Mouse (Mus musculus) layer of hippocampus, postnatal 14 days (tissue): ENCODE measurements at regions not wholly inside any gene's neighbourhood (a gene's known extent, or its start where the extent isn't known, plus 50 kb on each side); places are given as distances from the start of the nearest gene placed in this dataset.

Experiments
- DNase-seq, 2 experiments: peaks; one replicate each; pipeline ENCODE4 v3.0.0; 2021 to 2022; ENCODE audit warnings: low spot score in 2 of 2, mixed read lengths in 1 of 2

GRCm38 (mm10) chr10:26434586-26434985 lies 58.8 kb upstream of the L3mbtl3 start:
- no peak for DNase-seq

GRCm38 (mm10) chr10:26440720-26441119 lies 64.9 kb upstream of the L3mbtl3 start:
- DNase-seq, result no peak

GRCm38 (mm10) chr10:26484311-26484710 lies 108.5 kb upstream of the L3mbtl3 start:
- DNase-seq, result no peak

DNA sequence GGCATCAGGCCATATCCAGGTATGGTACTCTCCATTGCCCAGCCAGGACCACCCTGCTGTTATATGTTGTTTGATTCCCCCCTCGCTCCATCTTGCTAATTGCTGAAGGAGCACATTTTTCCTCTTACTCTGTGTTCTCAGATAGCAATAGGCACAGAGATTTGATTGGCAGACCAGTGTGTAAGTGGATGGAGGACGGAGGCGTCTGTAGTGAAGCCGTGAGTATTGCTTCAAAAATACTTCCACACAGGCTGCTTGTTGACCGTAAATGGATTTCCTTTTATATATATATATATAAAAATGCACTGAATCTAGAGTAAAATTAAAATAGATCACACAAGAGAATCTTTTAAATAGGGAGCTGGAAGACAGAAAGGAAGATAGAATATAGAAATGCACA lies 115.6 kb upstream of the L3mbtl3 start:
- DNase-seq, result no peak

GRCm38 (mm10) chr10:26492146-26492545 lies 116.4 kb upstream of the L3mbtl3 start:
- no peak for DNase-seq

- no peak for DNase-seq
Measured at GRCm38 (mm10) chr10:26492856-26493484, 117.2 kb upstream of the L3mbtl3 start.

- no peak for DNase-seq
Measured at GRCm38 (mm10) chr10:26493801-26494200, 118.0 kb upstream of the L3mbtl3 start.

DNA sequence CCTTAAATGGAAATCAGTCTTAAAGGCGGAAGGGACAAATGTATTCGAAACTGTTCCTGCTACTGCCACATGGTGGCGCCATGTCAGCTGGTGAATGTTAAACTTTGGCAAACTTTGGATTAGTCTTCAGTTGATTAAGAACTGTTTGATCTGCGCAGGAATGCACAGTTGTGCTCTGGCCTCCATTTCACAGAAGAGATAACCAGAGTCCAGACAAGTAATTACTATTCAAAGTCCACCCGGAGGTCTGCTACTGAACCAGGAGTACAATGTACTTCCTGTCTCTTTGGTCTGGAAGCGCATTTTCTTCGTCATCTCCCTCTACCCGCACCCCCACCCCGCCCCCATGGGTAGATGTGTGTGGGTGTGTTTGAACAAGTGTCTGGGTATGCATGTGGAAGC lies 118.6 kb upstream of the L3mbtl3 start:
- DNase-seq, result peak; percentile 13 to 20

DNA sequence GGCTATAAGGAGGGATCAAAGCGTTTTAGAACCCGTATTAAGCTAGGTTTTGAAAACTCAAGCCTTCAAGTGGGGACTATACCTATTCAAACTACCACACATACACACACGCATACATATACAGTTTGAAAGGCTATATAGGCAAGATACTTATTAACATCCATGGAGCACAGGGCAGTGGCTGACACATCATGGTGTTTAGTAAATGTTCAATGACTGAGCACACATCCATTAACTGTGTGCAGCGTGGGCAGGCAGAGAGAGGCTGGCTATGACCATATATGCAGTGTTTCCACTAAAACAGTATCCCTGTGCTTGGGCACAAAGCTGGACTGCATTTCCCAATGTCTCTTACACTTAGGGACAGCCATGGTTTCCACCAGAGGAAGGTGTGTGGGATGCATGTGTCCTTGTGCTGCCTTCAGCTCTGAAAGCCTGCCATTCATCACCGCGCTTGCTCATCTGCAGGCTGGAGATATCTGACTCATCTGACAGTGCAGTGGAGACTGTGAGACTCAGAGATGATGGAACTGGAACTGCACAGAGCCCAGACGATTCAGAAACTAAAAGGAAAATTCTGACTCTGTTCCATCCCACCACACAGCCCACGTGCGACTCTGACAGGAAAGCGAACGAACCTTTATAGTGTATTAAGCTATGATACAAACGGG lies 124.6 kb upstream of the L3mbtl3 start:
- DNase-seq, result no peak

DNA sequence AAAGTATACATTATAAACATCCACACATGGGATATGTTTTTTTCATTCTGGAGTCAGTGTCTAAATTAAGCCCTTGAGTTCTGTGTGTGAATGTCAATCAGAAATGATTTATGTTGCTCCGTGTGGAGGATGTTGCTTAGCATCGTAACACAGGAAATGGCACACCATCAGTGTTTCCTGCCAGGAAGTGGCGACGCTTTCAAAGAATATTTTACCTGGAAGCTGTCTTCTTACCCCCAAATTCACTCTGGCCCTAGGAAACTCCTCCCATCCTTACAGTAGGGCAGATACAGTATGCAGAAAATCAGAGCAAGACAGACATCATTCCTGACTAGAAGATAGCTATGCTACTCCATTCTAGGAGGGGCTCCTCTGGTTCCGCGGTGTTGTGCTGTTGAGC lies 145.1 kb upstream of the L3mbtl3 start:
- DNase-seq, result no peak

DNA sequence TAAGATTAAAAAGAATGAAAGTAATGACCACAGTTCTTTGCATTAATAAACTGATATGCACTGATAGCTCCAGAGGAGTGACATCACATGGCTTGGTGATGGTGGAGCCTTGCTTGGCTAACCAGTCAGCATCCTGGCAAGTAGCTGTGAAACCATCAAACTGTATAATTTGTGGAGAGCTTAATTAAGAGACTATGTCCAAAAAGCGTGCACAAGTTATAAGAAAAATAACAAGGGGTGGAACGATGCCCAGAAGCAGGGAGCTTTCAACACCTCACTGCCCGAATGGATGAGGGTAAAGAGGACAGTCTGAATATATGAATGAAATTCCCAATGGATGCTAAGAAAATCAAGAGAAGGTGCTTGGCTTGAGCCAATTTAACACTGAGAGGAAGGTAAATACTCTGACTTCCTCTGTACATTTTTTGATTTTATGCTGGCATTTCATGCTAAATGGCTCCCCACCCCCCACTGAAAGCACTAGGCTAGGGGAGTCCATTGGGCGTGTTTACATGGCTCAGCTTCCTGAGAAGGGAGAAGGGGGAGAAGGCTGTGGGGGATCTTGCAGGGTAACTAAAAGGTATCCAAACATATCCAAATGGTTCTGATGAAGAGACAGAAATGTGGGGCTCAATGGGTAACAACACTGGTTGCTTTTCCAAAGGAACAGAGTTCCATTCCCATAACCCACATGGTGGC lies 150.2 kb upstream of the L3mbtl3 start:
- DNase-seq, result no peak

DNA sequence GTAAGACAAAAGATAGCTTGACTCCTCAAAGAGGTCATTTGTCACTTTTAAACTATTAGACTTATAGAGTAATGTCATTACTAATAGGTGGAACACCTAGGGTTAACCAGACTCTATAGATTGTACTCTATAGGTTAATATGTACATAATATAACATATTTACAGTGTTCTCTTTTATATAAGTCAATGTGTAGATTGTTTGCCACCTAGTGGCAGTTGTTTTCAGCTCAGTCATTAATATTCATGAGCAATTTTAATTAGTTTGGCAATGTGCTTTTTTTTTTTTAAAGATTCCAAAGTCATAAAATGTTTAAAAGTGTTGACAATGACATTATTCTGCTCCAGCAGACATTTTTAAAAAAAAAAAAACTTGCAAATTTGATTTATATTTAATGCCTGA lies 164.4 kb upstream of the L3mbtl3 start:
- DNase-seq, result no peak

- DNase-seq, result no peak
Measured at GRCm38 (mm10) chr10:26544061-26544460, 168.3 kb upstream of the L3mbtl3 start.

DNA sequence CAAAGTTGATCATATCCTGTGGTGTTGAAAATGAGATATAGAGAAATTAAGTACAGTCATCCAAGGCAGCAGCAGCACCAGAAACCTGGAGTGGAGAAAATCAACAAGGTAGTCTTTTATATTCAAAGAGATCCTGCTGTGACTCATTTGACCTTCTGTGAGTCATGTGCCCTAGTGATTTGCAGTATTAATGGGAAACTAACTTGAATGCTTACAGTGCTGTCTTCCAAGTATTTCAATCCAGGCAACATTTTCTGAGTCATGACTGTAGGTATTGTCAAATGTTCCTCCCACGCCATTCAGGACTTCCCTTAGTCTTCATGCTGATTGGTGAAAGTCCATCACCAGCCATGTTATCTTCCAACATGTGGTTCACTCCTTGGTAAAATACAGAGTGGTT lies 169.0 kb upstream of the L3mbtl3 start:
- DNase-seq, result no peak

DNA sequence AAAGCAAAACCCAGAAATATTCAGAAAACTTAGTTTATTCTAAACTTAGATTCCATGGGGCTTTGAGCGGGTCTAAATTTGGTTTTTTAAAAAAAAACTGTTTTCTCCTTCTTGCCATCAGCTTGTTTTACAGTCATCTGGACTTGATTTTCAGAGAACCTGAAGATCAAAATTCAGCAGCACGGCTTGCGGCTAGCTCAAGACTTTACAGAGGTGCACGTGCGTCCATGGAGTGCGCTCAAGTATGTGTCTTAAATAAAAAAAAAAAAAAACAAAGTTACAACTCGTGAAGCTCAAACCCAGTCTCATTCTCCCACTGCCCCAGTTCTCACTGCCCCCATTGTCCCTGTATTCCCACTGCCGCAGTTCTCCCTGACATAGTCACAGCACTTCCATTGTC lies 180.5 kb upstream of the L3mbtl3 start:
- no peak for DNase-seq

GRCm38 (mm10) chr10:26558118-26558517 lies 182.3 kb upstream of the L3mbtl3 start:
- DNase-seq, result no peak

- no peak for DNase-seq
Measured at GRCm38 (mm10) chr10:26559323-26559722, 183.6 kb upstream of the L3mbtl3 start.

DNA sequence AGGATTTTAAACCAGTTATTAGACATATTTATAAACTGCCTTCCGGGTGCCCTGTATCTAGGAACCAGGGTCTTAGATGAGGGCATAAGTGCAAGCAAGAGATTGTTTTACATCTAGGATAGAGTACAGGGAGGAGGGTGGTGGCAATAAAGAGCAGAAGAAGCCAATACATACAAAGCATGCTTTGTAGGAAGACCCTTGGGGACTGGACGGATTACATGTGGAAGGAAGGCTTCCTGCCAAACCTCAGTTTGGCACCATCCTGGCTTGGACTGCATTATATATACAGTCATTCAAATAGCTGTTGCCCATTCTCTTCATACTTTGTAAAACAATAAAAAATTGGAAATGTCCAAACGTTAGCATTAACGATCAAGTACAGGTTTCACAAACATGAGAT lies 184.7 kb upstream of the L3mbtl3 start:
- DNase-seq, result no peak

GRCm38 (mm10) chr10:26564462-26564861 lies 188.7 kb upstream of the L3mbtl3 start:
- peak; percentile 21 to 40 for DNase-seq

- no peak for DNase-seq
Measured at GRCm38 (mm10) chr10:26567613-26568012, 185.6 kb upstream of the Arhgap18 start.

DNA sequence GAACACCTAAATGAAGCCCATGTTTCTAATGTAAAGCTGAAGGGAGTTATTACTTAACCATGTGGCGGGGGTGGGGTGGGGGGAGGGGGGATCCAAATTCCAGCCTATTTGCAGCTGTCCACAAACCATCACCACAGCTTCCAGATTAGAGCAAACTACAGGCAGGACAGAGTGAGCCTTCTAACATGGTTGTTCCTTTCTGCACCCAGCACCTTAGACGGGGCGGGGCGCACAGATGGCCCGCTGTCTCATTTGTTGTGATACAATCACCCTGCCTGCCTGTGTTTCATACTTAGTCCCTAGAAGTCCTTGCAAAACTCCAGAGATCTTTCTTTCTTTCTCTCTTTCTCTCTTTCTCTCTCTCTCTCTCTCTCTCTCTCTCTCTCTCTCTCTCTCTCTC lies 182.8 kb upstream of the Arhgap18 start:
- no peak for DNase-seq

- no peak for DNase-seq
Measured at GRCm38 (mm10) chr10:26571377-26571776, 181.8 kb upstream of the Arhgap18 start.

DNA sequence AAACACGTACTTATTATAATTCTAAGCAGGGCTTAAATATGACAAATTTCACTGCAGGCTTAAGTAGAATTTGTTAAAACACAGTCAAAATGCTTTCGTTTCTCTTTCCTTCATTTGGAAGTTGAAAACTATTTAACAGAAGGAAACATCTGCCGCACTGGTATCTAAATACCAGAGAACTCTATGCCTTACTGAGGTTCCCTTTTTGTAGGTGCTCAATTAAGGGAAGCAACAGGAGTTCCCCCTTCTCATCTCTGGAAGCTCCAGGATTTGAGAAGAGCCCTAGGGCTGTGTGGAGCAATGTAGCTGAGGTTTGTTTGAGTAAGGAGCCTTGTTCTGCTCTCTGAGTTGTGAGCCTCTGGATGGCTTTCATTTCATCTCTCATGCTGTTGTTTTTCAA lies 177.1 kb upstream of the Arhgap18 start:
- no peak for DNase-seq
